Mouse (Mus musculus) liver, postnatal 0 days (tissue): ENCODE data around the gene Sp4.

Experiments
- CTCF ChIP-seq: sonication (generic); IDR thresholded peaks from 2 replicates; pipeline ENCODE4 v1.5.1; 2016; ENCODE audit warnings: antibody characterized with exemption, low read depth
- EP300 ChIP-seq: IDR thresholded peaks from 2 replicates; pipeline ENCODE4 v1.6.1; 2016; ENCODE audit warnings: antibody characterized with exemption, low read depth, mild to moderate bottlenecking

GRCm38 (mm10) chr12:118320076-118320475 is 18.8 kb upstream of the Sp4 start:
- no peak for TF ChIP-seq EP300
- TF ChIP-seq CTCF: no peak
